Mouse (Mus musculus) embryonic stem cell, embryonic (primary cell): ENCODE measurements around the gene Pde7b.

ENCODE experiments used
- CTCF ChIA-PET, 4 experiments: fragments of 300-600 bp in 2 of 4; fragments of 350-600 bp in 2 of 4; sonication (Branson Sonifier 250); formaldehyde crosslinking; loops; one replicate each; lab custom pipeline; 2022; ENCODE audit warnings: inconsistent platforms in 2 of 4; lab: Charles Lee
- POLR2A ChIA-PET, 4 experiments: fragments of 300-600 bp in 2 of 4; fragments of 350-600 bp in 2 of 4; sonication (Branson Sonifier 250); formaldehyde crosslinking; loops; one replicate each; lab custom pipeline; 2022; ENCODE audit warnings: antibody characterized with exemption in 4 of 4, inconsistent platforms in 1 of 4; lab: Charles Lee

Gene Pde7b

DNA sequence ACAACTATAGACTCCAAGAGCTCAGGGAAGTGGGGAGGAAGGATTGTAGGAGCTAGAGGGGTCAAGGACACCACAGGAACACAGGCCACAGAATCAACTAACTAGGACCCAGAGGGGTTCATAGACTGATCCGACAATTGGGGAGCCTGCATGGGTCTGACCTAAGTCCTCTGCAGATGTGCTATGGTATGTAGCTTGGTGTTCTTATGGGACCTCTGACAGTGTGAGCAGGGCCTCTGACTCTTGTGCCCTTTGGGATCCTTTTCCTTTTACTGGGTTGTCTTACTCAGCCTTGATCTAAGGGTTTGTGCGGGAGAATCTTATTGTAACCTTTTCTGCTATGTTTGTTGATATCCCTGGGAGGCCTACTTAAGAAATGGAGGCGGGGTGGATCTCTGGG, 239.1 kb downstream of the Pde7b start:
- CTCF ChIA-PET, result no interaction called here

GRCm38 (mm10) chr10:20479481-20479880, 245.4 kb downstream of the Pde7b start:
- CTCF ChIA-PET, result interaction anchor here in 1 of 4 experiments (1.1 kb wide), 1 partner anchor 12 kb away, joined by 3 read pairs; no protein-coding TSS in a partner anchor

More for the DNA sequence above, 239.1 kb downstream of the Pde7b start:
- POLR2A ChIA-PET, result no interaction called here

GRCm38 (mm10) chr10:20478456-20478855, 246.4 kb downstream of the Pde7b start:
- ChIA-PET POLR2A (interaction anchor here in 1 of 4 experiments (0.7 kb wide), 1 partner anchor 474 kb away, joined by 3 read pairs; no protein-coding TSS in a partner anchor), CTCF (interaction anchor here in 1 of 4 experiments (1.1 kb wide), 1 partner anchor 11 kb away, joined by 3 read pairs; no protein-coding TSS in a partner anchor)

More at GRCm38 (mm10) chr10:20479481-20479880, 245.4 kb downstream of the Pde7b start:
- POLR2A ChIA-PET, result no interaction called here

DNA sequence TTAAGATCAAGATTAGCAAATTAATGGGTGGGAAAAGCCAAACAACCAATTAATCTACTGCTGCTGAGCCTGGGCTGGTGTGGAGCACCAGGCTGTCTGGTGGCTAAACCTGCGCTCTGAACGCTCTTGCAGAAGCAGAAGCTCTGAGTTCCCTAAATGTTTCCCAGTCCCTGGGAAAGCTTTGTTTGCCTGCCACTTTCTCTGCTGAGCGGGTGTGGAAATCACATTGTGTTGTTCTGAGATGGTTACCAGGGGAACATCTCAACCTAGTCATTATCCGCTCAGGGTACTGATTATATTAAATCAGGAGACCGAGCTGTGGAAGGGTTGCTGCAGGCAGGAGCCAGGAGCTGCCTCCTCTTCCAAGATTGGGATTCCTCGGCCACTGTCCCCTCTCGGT, 250.0 kb downstream of the Pde7b start:
- CTCF ChIA-PET, result interaction anchor here in 1 of 4 experiments (0.6 kb wide), 1 partner anchor 161 kb away, joined by 3 read pairs; no protein-coding TSS in a partner anchor
- POLR2A ChIA-PET, result no interaction called here

DNA sequence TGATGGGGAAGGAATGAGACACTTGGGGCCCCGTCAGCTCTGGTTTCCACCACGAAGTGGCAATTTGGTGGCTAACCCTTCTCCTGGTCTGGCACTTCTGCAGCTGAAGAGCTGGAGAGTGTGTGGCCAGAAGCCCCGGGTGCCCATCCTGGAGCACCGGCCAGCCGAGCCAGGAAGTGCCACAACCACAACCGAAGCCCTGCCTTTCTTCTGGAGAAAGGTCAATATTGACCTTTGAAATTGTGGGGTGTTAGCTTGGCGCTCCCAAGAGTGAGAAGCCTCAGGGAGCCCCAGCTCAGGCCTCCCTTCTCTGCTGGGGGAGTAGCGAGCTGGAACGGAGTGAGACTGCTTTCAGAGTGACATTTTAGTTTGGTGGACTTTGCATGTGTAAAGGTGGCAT, 250.8 kb downstream of the Pde7b start:
- CTCF ChIA-PET, result interaction anchor here in 1 of 4 experiments (0.6 kb wide), 1 partner anchor 160 kb away, joined by 3 read pairs; no protein-coding TSS in a partner anchor
- POLR2A ChIA-PET, result no interaction called here

- ChIA-PET POLR2A (no interaction called here), CTCF (no interaction called here)
Measured at GRCm38 (mm10) chr10:20473505-20473904, 251.4 kb downstream of the Pde7b start.

DNA sequence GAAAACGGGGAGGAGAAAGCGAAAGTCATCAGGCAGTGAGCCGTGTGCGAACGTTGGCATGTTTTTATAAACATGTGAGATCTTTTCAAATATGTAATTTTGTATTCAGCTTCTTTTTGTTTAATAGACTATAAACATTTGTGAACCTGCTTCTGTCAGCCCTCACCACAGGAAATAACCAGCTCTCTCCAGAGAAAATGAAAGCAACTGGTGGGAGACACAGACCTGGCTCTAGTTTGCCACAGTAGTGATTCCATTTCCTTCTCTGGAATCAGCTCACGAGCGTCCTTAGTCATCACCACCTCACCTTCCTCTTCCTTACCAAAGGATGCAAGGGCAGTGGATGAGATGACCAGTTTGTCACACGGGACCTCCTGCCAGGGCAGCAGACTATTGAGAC, 252.9 kb downstream of the Pde7b start:
- ChIA-PET CTCF (interaction anchor here in 1 of 4 experiments (0.6 kb wide), 1 partner anchor 28 kb away, joined by 3 read pairs; no protein-coding TSS in a partner anchor), POLR2A (no interaction called here)

DNA sequence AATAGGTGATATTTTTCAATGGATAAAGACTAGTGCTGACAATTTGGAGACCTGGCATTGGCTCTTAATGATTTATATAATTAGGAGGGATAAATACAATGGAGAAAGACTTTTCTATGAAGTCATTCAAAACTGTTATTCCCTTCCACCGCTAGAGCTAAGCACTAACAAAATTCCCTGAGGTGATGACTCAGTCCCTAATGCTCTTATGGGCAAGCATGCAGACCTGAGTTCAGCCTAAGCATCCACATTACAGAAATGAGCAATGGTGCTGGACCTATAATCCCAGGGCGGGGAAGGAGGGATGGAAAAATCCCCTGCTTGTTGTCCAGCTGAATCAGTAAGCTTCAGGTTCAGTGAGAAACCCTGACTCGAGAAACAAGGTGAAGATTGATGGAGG, 260.2 kb downstream of the Pde7b start:
- ChIA-PET POLR2A (no interaction called here), CTCF (interaction anchor here in 1 of 4 experiments (0.7 kb wide), 1 partner anchor 61 kb away, joined by 3 read pairs; no protein-coding TSS in a partner anchor)

- POLR2A ChIA-PET, result no interaction called here
- CTCF ChIA-PET, result no interaction called here
Measured at GRCm38 (mm10) chr10:20463941-20464340, 260.9 kb downstream of the Pde7b start.

DNA sequence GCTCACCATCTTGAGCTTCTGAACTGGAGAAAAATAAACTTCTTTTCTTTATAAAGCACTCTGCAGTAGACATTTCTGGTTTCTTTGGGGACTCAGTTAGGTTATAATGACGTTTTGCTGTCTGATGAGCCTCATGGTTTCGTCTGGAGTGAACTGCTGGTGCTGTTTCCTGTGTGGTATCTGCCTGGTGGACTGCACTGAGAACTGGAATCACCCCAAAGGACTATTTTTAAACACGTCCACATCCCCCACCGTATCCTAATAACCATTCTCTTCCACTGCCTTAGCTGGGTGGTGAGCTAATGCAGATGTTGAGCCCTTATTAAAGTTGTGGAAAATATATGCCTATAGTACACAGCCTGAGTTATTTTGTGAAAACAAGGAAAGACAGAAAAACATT, 262.3 kb downstream of the Pde7b start:
- POLR2A ChIA-PET, result no interaction called here
- CTCF ChIA-PET, result no interaction called here

GRCm38 (mm10) chr10:20459657-20460350, 265.1 kb downstream of the Pde7b start:
- POLR2A ChIA-PET, result interaction anchor here in 1 of 4 experiments (0.7 to 1.1 kb wide), 2 partner anchors 29 to 45 kb away, joined by 3 to 4 read pairs; no protein-coding TSS in a partner anchor
- CTCF ChIA-PET, result interaction anchor here in 1 of 4 experiments (0.6 kb wide), 1 partner anchor 292 kb away, joined by 3 read pairs; no protein-coding TSS in a partner anchor

- ChIA-PET CTCF (interaction anchor here in 1 of 4 experiments (0.6 kb wide), 1 partner anchor 293 kb away, joined by 3 read pairs; no protein-coding TSS in a partner anchor), POLR2A (interaction anchor here in 1 of 4 experiments (1.0 kb wide), 1 partner anchor 9 kb away, joined by 5 read pairs; no protein-coding TSS in a partner anchor)
Measured at GRCm38 (mm10) chr10:20459160-20459559, 265.7 kb downstream of the Pde7b start.

DNA sequence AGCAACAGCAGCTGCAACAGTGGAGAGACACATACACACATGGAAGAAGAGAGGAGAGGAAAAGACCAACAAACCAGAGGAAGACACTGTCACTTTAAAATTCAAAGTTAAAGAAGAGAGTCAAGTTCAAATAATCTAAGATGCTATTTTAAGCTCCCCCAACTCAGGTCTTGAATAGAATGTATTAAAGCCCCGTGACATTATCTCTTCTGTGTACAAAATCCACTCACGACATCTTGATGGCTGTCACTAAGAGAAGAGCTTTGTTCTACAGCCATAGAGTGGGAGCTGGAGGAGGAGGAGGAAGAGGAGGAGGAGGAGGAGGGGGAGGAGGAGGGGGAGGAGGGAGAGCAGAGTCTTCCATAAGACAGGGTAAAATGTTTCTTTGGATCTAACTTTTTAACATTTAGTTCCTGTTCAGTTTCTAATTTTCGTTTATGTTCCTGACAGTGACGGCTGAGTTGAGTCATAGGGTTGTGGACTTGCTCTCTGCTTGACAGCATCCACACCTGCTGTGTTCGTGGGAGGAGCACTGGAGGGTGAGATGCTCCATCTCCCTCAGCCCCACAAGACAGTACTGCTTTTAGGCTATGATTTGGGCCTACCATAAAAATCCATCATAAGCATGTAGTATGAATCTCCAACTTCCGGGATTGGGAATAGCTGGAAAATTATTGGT, 270.4 kb downstream of the Pde7b start:
- CTCF ChIA-PET, result no interaction called here

GRCm38 (mm10) chr10:20437428-20437827, 287.4 kb downstream of the Pde7b start:
- ChIA-PET POLR2A (no interaction called here), CTCF (no interaction called here)

More for the DNA sequence above, 270.4 kb downstream of the Pde7b start:
- POLR2A ChIA-PET, result no interaction called here

GRCm38 (mm10) chr10:20437021-20437420, 287.9 kb downstream of the Pde7b start:
- POLR2A ChIA-PET, result no interaction called here
- CTCF ChIA-PET, result no interaction called here

- POLR2A ChIA-PET, result interaction anchor here in 1 of 4 experiments (0.7 kb wide), 1 partner anchor 312 kb away, joined by 4 read pairs; no protein-coding TSS in a partner anchor
- CTCF ChIA-PET, result interaction anchor here in 1 of 4 experiments (0.6 kb wide), 1 partner anchor 486 kb away, joined by 3 read pairs; no protein-coding TSS in a partner anchor
Measured at GRCm38 (mm10) chr10:20435913-20436312, 289.0 kb downstream of the Pde7b start.

DNA sequence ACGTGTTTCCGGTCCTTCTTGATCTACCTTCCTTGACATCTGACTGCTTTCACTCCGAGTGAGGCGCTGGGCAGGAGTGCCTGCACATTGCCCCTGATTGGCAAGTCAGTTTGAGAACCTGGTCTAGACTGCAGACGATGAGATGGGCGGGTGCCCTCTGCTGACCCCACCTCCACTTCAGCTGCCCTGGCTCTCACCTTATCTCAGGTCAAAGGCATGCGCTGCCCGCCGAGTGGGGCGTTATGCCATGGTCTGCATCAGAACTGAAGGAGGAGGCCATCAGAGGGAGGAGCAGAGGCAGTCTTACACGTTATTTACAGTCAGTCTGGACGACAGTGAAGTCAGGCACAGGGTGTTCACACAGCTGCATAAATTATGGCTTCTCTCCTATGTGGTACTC, 293.5 kb downstream of the Pde7b start:
- POLR2A ChIA-PET, result no interaction called here
- CTCF ChIA-PET, result no interaction called here

DNA sequence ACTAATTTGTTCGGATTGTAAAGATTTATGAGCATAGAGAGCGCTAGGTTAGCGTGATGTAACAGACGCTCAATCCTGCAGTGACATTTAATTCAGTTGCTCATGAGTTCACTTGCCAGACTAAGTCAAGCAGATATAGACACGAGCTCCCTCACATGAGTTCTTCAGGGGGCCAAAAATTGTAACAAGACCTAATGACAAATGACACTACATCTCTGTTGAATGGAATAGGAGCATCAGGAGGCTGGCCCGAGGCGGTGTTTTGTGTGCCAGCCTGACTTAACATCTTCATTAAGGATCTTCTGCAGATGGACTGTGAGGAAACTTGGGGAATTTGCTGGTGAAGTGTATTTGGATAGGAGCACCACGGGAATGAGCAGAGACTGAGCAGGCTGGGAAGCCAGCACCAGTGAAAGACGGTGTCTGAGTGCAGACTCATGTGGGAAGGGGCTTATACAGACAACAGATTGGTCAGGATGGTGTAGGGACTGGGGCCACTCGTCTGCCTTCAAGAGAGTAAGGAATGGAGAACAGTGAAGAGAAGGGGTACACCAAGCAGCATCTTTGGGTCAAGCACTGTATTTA, 303.5 kb downstream of the Pde7b start:
- POLR2A ChIA-PET, result interaction anchor here in 1 of 4 experiments (0.7 kb wide), 1 partner anchor 621 kb away, joined by 3 read pairs; no protein-coding TSS in a partner anchor
- CTCF ChIA-PET, result no interaction called here

- CTCF ChIA-PET, result no interaction called here
- POLR2A ChIA-PET, result interaction anchor here in 1 of 4 experiments (0.6 kb wide), 1 partner anchor 81 kb away, joined by 4 read pairs; no protein-coding TSS in a partner anchor
Measured at GRCm38 (mm10) chr10:20420296-20420695, 304.6 kb downstream of the Pde7b start.
